Mouse (Mus musculus): ENCODE measurements around the gene Rxrg.

DNA sequence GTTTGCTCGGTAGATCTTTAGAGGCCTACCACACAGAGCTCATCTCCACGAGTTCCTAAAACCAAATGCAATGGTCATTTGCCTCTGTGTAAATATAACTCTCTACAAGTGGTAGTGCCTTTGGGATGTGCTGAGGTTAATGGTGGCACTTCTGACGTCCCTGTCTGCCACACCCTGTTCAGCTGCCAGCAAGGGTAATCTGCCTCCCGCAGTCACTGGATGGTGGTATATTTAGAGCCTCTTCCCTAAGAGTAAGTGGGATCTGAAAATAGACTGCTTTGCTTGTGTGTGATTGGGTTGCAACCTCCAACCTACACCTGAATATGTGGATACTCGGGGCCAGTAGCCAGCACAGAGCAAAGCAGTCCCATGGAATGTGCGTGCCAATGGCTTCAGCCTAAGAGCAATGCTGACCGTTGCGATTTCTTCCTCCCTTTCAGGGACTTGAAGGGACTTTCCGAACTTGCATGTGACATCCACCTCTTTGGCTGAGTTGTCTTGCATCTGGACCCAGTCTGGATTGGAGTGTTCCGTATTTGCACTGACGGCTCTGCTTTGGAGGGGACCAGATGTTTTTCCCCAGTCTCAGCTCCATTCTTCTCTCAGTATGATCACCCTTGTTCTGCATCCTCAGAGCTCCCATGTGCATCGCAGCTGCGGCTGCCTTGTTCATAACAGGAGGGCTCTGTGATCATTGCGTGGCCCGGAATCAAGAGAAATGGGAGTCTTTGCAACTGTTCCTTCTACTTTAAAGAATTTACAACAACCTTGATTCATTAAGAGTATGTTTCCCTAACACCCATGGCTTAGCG lies 9.2 kb upstream of the Rxrg start:
- TF ChIP-seq CTCF (IDR thresholded peaks at IDR 0.05; ENCODE audit: extremely low read depth, insufficient read depth, insufficient read length, insufficient replicate concordance), result no peak
- no peak for TF ChIP-seq POLR2A (IDR thresholded peaks at IDR 0.05; ENCODE audit: low read depth, low read length)

Measured in spleen, adult 2 months (tissue).